Mouse (Mus musculus): ENCODE data around the gene Cpa3. TPM values are rescaled to one million over a fixed set of nuclear protein-coding genes. Genes with fewer than 3 reads are reported as not detected.
A peak's percentile ranks its signal among the peaks of the same experiment; 100 is the strongest.

The Cpa3 gene
- polyA plus RNA-seq, 1 experiment, result not detected

DNA sequence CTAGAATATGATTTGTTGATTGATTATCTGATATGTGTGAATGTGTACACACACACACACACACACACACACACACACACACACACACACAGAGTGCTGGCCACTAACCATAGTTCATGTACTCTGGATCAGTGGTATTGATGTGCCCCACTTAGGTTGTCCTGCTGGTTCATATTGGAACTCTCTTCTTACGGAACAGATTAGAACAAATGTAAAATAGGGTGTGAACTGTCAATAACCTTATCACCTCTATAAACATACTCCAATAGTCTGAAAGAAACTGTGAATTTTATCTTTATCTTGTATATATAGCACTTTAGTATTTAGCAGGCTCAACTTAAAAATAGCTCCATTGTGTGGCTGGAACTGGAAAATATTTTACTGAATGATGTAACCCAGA, 5.0 kb downstream of the Cpa3 start:
- Histone ChIP-seq H3K4me1 (ENCODE audit: control insufficient read depth, insufficient read depth, low read length) (no peaks in the 10 kb centered on the region), H3K27me3 (ENCODE audit: control insufficient read depth, insufficient read depth, low read length) (no peaks in the 10 kb centered on the region), H3K27ac (ENCODE audit: insufficient read depth, low read length) (no peak overlapping the region), H3K4me3 (replicated peaks; ENCODE audit: insufficient read depth, low read depth, low read length) (no peak overlapping the region)
- TF ChIP-seq POLR2A (IDR thresholded peaks at IDR 0.05; ENCODE audit: borderline replicate concordance, insufficient read depth, low read length) (no peak), CTCF (IDR thresholded peaks at IDR 0.05; ENCODE audit: borderline replicate concordance, insufficient read depth, low read depth, low read length) (no peak)
- 97% methylated on average over 1 of the region's 1 CpGs for WGBS
- DNase-seq, result no peak

DNA sequence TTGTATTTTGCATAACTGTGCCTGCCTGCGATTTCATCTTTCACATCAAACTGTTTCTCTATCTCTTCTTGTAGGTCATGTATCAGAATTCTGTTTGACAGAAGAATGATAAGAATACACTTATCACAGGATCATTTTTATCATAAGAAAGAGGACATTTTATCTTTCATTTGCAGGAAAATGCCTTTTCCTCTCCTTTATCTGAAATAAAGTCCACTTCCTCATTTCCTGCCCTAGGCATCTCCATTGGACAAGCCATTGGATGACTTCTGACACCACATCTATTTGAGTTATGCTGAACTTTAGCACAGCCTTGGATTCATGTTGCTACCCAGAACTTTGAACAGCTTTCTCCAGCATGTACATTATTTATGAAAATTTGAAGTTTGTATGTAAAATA, 13.0 kb downstream of the Cpa3 start:
- TF ChIP-seq CTCF (IDR thresholded peaks at IDR 0.05; ENCODE audit: borderline replicate concordance, insufficient read depth, low read depth, low read length), result no peak
- no peak for TF ChIP-seq POLR2A (IDR thresholded peaks at IDR 0.05; ENCODE audit: borderline replicate concordance, insufficient read depth, low read length)
- H3K4me1 ChIP-seq (ENCODE audit: control insufficient read depth, insufficient read depth, low read length), result no peaks in the 10 kb centered on the region
- 86% methylated on average over 1 of the region's 1 CpGs for WGBS
- no peak for DNase-seq
- no peak overlapping the region for H3K4me3 ChIP-seq (replicated peaks; ENCODE audit: insufficient read depth, low read depth, low read length)
- H3K27ac ChIP-seq (ENCODE audit: insufficient read depth, low read length), result no peak overlapping the region
- no peaks in the 10 kb centered on the region for H3K27me3 ChIP-seq (ENCODE audit: control insufficient read depth, insufficient read depth, low read length)

DNA sequence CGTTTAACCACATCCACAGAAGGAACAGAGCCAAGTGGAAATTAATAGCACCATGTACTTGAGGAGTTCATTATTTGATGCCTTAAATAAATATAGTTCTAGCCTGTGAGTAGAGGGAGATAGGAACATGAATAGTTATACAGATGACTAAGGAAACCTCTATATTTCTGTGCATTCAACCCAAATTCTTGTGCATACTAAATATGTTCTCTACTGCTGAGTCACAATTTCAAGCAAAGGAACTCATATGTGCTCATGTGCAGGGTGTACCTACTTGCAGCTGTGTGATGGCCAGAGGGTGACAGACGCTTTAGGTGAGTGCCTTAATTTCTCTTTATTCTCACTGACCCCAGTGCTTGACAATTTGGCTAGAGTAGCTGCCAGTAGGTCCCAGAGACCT, 16.6 kb downstream of the Cpa3 start:
- H3K4me3 ChIP-seq (replicated peaks; ENCODE audit: insufficient read depth, low read depth, low read length), result no peak overlapping the region
- no peak for DNase-seq
- H3K27ac ChIP-seq (ENCODE audit: insufficient read depth, low read length), result no peak overlapping the region
- WGBS, result 60% methylated on average over 2 of the region's 2 CpGs
- H3K4me1 ChIP-seq (ENCODE audit: control insufficient read depth, insufficient read depth, low read length), result no peaks in the 10 kb centered on the region
- no peak for TF ChIP-seq CTCF (IDR thresholded peaks at IDR 0.05; ENCODE audit: borderline replicate concordance, insufficient read depth, low read depth, low read length)
- no peak for TF ChIP-seq POLR2A (IDR thresholded peaks at IDR 0.05; ENCODE audit: borderline replicate concordance, insufficient read depth, low read length)
- no peaks in the 10 kb centered on the region for H3K27me3 ChIP-seq (ENCODE audit: control insufficient read depth, insufficient read depth, low read length)

- 89% methylated on average over 9 of the region's 9 CpGs for WGBS
- H3K4me3 ChIP-seq (replicated peaks; ENCODE audit: insufficient read depth, low read depth, low read length), result no peak overlapping the region
- no peak for DNase-seq
- no peaks in the 10 kb centered on the region for H3K27me3 ChIP-seq (ENCODE audit: control insufficient read depth, insufficient read depth, low read length)
- no peak for TF ChIP-seq CTCF (IDR thresholded peaks at IDR 0.05; ENCODE audit: borderline replicate concordance, insufficient read depth, low read depth, low read length)
- no peak overlapping the region for H3K27ac ChIP-seq (ENCODE audit: insufficient read depth, low read length)
- H3K4me1 ChIP-seq (ENCODE audit: control insufficient read depth, insufficient read depth, low read length), result no peaks in the 10 kb centered on the region
Measured at GRCm38 (mm10) chr3:20222926-20223698, 18.9 kb downstream of the Cpa3 start.

GRCm38 (mm10) chr3:20222136-20222535, 19.8 kb downstream of the Cpa3 start:
- Histone ChIP-seq H3K4me1 (ENCODE audit: control insufficient read depth, insufficient read depth, low read length) (no peaks in the 10 kb centered on the region), H3K27me3 (ENCODE audit: control insufficient read depth, insufficient read depth, low read length) (no peaks in the 10 kb centered on the region), H3K4me3 (replicated peaks; ENCODE audit: insufficient read depth, low read depth, low read length) (no peak overlapping the region), H3K27ac (ENCODE audit: insufficient read depth, low read length) (no peak overlapping the region)
- TF ChIP-seq CTCF (IDR thresholded peaks at IDR 0.05; ENCODE audit: borderline replicate concordance, insufficient read depth, low read depth, low read length), result no peak
- TF ChIP-seq POLR2A (IDR thresholded peaks at IDR 0.05; ENCODE audit: borderline replicate concordance, insufficient read depth, low read length), result no peak
- DNase-seq, result no peak
- WGBS, result 84% methylated on average over 3 of the region's 3 CpGs

DNA sequence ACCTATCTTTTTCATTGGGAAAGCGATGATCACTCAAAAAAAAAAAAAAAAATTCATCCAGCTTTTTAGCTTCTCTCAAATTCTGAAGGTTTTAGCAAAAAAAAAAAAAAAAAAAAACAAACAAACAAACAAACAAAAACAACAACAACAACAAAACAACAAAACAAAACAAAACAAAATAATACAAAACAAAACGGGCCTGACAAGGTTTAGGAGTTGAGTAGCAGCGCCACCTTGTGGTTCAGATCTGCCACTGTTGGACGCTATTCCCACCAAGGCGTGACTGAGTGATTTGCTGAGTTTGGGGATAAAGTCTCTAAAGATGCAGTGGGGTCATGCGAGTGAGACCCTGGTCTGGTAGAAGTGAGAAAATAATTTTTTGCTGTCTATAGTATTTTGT, 43.1 kb downstream of the Cpa3 start:
- Histone ChIP-seq H3K27ac (ENCODE audit: insufficient read depth, low read length) (no peak overlapping the region), H3K4me3 (replicated peaks; ENCODE audit: insufficient read depth, low read depth, low read length) (no peak overlapping the region), H3K27me3 (ENCODE audit: control insufficient read depth, insufficient read depth, low read length) (no peaks in the 10 kb centered on the region), H3K4me1 (ENCODE audit: control insufficient read depth, insufficient read depth, low read length) (no peaks in the 10 kb centered on the region)
- WGBS, result 22% methylated on average over 6 of the region's 6 CpGs
- TF ChIP-seq CTCF (IDR thresholded peaks at IDR 0.05; ENCODE audit: borderline replicate concordance, insufficient read depth, low read depth, low read length), result peak; percentile 78
- TF ChIP-seq POLR2A (IDR thresholded peaks at IDR 0.05; ENCODE audit: borderline replicate concordance, insufficient read depth, low read length), result no peak
- DNase-seq, result peak; percentile 17 to 31

DNA sequence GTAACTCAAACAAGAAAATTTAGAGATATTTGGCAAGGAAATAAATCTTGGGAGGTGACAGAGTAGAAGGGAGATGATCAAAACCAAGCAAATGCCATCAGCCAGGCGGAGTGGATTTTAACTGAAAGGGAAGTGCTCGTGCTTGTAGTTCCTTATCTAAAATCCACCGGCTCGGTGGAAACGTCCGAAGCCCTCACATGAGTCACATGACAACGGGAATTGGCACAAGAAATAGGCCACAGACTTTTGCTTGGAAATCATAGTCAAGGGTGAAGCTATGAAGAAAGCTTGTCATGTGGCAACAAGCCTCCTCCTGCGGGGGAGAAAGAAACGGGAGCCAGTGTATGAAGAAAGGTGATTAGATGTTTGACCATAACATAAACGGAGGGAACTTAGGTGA, 44.1 kb downstream of the Cpa3 start:
- TF ChIP-seq CTCF (IDR thresholded peaks at IDR 0.05; ENCODE audit: borderline replicate concordance, insufficient read depth, low read depth, low read length) (no peak), POLR2A (IDR thresholded peaks at IDR 0.05; ENCODE audit: borderline replicate concordance, insufficient read depth, low read length) (no peak)
- no peak overlapping the region for H3K4me3 ChIP-seq (replicated peaks; ENCODE audit: insufficient read depth, low read depth, low read length)
- no peaks in the 10 kb centered on the region for H3K27me3 ChIP-seq (ENCODE audit: control insufficient read depth, insufficient read depth, low read length)
- no peaks in the 10 kb centered on the region for H3K4me1 ChIP-seq (ENCODE audit: control insufficient read depth, insufficient read depth, low read length)
- no peak for DNase-seq
- H3K27ac ChIP-seq (ENCODE audit: insufficient read depth, low read length), result no peak overlapping the region
- WGBS, result 76% methylated on average over 10 of the region's 10 CpGs

- H3K4me1 ChIP-seq (ENCODE audit: control insufficient read depth, insufficient read depth, low read length), result no peaks in the 10 kb centered on the region
- 54% methylated on average over 5 of the region's 5 CpGs for WGBS
- H3K27ac ChIP-seq (ENCODE audit: insufficient read depth, low read length), result no peak overlapping the region
- no peak overlapping the region for H3K4me3 ChIP-seq (replicated peaks; ENCODE audit: insufficient read depth, low read depth, low read length)
- DNase-seq, result no peak
- TF ChIP-seq POLR2A (IDR thresholded peaks at IDR 0.05; ENCODE audit: borderline replicate concordance, insufficient read depth, low read length) (no peak), CTCF (IDR thresholded peaks at IDR 0.05; ENCODE audit: borderline replicate concordance, insufficient read depth, low read depth, low read length) (no peak)
- no peaks in the 10 kb centered on the region for H3K27me3 ChIP-seq (ENCODE audit: control insufficient read depth, insufficient read depth, low read length)
Measured at GRCm38 (mm10) chr3:20188976-20189675, 52.9 kb downstream of the Cpa3 start.

Measured in cerebellum, adult 2 months (tissue).